Mouse (Mus musculus) liver, adult 2 months (tissue): Measurements from ENCODE around the gene Mast3.
A peak's percentile ranks its signal among the peaks of the same experiment; 100 is the strongest.

Source experiments
- CTCF ChIP-seq: fragments of 200-500 bp; IDR thresholded peaks from 2 replicates; pipeline ENCODE4 v1.5.1; 2011; ENCODE audit warnings: low read depth, low read length, control low read depth
- POLR2A ChIP-seq: fragments of 200-500 bp; IDR thresholded peaks from 2 replicates; pipeline ENCODE4 v1.6.1; 2011; ENCODE audit warnings: low read length, control low read depth; ENCODE audit not compliant: insufficient read depth; ENCODE audit errors: extremely low read depth

DNA sequence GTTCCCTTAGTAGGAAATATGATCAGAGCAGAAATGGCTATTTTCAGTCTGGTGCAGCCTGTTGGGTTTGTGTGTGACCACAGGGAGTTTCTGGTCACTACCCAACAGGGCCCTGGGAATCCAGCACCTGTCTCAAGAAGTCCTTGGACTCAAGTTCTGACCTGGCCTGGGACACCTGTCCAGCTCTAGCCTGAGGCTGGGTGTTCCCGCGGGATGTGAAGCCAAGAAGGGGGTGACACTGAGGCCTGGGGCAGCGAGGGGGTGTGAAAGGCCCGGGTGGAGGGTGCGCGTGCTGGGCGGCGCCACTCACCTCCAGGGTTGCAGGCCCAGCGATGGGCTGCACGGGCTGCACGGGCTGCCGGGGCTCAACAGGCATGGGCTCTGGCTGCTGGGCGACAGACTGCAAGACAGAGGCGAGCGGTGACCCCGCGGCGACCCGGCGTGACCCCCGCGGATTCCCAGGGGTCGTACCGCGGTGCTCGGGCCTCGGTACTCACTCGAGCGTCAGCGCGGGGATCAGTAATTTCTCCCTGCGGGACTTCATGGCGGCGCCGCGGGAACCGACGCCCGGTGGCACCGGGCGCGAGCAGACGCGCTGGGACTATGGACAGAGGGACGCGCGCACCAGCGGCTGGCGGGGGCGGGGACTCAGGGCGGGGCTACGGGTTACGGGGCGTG lies 8.3 kb downstream of the Mast3 start:
- peak; percentile 86 for TF ChIP-seq POLR2A
- no peak for TF ChIP-seq CTCF
